Mouse (Mus musculus): ENCODE data around the gene Arsg.

Gene Arsg

GRCm38 (mm10) chr11:109473171-109474085, at the start of gene Arsg, which contains the start of gene Slc16a6:
Gene Arsg, plus strand, starts transcription at chr11:109473374.
Gene Slc16a6, minus strand, starts transcription at chr11:109473598.
- DNase-seq (ENCODE audit: low read depth, low spot score) = peak; percentile 64

DNA sequence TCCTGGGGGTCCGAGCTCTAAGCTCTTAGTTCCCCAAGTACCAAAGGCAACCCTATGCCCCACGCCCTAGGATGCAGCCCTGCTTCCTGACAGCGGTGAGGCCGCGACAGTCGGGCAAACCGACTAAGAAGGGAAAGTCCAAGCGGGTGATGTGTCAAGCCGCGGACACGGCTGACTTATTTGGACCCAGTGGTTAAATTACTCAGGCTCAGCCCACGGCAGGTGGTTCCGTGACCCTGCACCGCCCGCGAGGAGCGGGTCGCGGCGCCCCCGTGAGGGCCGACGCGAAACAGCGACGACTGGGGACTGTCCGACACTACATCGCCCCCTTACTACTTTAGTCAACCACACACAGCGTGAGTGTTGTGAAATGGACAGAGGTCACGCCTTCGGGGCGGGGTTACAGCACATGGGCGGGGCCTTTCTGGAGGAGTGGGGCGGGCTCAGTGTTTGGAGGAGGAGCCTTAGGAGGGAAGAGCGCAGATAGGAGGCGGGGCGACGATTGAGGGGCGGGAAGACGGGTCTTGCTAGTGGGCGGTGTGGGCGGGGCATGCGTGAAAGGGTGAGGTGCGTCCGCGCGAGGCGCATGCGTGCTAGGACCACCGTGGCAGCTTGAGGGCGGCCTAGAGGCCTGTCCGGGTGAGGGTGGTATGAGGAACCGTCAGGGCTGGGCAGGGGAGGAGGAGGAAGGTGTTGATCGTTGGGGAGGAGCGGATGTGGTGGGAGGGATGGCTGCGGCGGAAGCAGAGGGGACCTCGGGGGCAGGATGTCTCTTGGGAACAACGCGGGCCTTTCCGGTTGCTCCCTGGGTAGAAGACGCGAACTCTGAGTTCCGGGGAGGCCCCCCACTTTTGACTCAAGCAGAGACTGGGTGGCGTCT, 47.5 kb upstream of the Arsg start, which contains the start of gene Amz2:
Gene Amz2 (plus strand): TSS at position 555 of the 880 bp plus-strand sequence.
- DNase-seq (ENCODE audit: low read depth, low spot score) = peak; percentile 100

GRCm38 (mm10) chr11:109426272-109426586, 46.9 kb upstream of the Arsg start:
- no peak for DNase-seq (ENCODE audit: low read depth, low spot score)

GRCm38 (mm10) chr11:109427353-109427752, 45.8 kb upstream of the Arsg start:
- no peak for DNase-seq (ENCODE audit: low read depth, low spot score)

DNA sequence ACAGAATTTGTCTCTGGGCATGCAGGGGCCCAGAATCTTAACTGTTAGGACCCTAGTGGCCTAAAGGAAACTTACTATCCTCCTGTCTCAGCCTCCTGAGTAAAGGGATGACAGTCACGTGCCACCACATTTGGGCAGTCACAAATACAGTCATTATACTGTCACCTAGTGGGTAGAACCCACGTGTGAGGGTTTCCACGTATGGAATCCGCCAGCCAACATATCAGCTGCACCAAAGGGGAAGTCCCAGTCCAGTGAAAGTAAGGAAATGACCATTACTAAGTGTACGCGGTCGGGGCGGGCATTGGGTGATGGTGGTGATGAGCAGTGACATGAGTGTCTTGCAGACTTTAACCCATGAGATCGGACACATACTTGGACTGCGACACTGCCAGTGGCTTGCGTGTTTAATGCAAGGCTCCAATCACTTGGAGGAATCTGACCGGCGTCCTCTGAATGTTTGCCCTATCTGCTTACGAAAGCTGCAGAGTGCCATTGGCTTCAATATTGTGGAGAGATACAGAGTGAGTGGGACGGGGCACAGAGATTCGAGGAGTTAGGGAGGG, 38.9 kb upstream of the Arsg start:
- no peak for DNase-seq (ENCODE audit: low read depth, low spot score)

DNA sequence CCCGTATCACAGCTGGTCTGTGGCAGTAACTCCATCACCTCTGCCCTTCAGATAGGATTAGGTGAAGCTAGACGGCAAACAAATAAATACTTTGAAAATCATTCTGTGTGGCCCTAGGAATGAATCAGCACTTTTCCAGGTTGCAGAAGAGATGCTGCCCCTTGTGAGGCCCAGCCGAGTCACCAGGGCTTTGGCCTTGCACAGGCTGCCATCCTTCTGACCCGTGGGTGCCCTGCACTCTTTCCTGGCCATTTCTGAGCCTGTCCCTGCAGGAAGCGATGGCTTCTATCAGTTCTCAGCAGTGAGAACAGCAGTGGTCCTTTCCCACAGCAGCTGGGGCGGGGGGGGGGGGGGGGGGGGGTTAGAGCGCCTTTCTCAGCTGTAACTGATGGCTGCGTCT, 36.3 kb upstream of the Arsg start:
- no peak for DNase-seq (ENCODE audit: low read depth, low spot score)

GRCm38 (mm10) chr11:109439209-109439608, 34.0 kb upstream of the Arsg start:
- no peak for DNase-seq (ENCODE audit: low read depth, low spot score)

GRCm38 (mm10) chr11:109439829-109440340, 33.3 kb upstream of the Arsg start:
- DNase-seq (ENCODE audit: low read depth, low spot score) = peak; percentile 76

- DNase-seq (ENCODE audit: low read depth, low spot score) = no peak
Measured at GRCm38 (mm10) chr11:109440641-109441040, 32.5 kb upstream of the Arsg start.

DNA sequence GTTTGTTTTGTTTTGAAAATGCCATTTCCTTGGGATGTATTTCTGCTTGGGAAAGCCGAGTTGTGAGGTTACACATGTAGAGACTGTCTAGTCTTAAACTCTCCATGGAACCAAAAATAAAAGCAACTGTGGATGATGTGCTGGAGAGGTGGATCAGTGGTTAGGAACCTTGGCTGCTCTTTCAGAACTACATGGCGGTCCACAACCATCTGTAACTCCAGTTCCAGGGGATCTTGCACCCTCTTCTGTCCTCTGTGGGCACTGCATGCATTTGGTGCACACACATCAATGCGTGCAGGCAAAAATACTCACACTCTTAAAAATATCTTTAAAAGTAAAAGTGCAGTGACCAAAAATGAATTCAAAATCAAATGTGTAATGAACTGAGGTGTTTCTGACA, 32.1 kb upstream of the Arsg start:
- no peak for DNase-seq (ENCODE audit: low read depth, low spot score)

DNA sequence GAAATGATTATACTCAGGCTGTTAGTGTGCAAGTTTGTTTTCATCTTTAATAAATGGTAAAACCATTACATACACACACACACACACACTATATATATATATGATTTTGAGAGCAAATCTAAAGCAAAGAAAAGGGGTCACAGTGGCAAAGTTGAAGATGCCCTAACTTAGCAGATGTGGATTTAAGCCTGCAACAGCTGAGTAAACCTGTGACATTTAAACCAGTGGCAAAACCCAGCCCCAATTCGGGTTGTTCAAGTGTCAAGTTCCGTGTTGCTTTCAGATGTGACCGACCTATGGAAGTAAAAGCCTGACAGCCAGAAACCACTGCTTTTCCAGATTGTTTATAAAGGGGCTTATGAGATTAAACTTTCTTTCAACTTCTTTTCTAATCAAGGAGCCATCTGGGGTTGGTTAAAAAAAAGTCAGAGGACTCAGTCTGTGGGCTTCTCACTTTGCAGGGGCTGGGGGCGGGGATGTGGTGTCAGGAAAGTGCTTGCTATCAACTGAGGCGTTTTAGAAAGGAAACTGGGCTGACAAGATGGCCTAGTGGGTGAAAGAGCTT, 30.9 kb upstream of the Arsg start:
- DNase-seq (ENCODE audit: low read depth, low spot score) = no peak

- no peak for DNase-seq (ENCODE audit: low read depth, low spot score)
Measured at GRCm38 (mm10) chr11:109443468-109444263, 29.5 kb upstream of the Arsg start.

DNA sequence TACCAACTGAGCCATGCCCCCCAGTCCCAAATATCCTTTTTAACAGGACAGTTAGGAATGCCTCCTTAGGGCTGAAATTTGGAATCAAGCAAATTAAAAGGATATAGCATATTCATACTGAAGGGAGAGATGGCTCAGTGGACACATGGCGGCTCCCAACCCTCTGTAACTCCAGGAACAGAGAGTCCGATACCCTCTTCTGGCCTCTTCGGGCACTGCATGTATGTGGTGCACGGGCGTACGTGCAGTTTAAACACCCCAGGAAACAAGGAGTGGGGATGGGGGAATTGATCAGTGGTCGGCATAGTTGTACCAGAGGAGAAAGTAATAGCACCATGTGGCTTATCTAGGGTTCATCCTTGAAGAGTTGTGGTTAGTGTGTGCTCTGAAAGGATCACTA, 28.6 kb upstream of the Arsg start:
- no peak for DNase-seq (ENCODE audit: low read depth, low spot score)

- peak; percentile 37 for DNase-seq (ENCODE audit: low read depth, low spot score)
Measured at GRCm38 (mm10) chr11:109445438-109446035, 27.6 kb upstream of the Arsg start.

DNA sequence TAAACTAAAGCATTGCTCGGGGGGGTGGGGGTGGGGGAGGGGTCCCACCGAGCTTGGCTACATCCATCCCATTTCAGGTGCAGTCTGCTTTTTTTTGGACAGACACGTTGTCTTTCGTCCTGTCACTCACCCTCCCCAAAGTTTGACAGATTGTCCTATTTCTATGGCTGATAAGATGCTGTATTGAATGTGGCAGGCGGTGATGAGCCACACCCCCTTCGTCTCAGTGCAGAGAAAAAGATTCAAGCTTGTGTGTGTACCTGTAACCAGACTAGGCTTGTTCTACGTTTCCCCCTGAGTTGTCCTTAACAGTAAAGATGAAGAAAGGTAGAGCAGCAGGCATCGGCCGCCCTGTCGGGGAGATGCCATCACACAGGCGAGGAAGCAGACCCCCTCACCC, 22.0 kb upstream of the Arsg start:
- no peak for DNase-seq (ENCODE audit: low read depth, low spot score)

GRCm38 (mm10) chr11:109456261-109456660, 16.9 kb upstream of the Arsg start:
- no peak for DNase-seq (ENCODE audit: low read depth, low spot score)

DNA sequence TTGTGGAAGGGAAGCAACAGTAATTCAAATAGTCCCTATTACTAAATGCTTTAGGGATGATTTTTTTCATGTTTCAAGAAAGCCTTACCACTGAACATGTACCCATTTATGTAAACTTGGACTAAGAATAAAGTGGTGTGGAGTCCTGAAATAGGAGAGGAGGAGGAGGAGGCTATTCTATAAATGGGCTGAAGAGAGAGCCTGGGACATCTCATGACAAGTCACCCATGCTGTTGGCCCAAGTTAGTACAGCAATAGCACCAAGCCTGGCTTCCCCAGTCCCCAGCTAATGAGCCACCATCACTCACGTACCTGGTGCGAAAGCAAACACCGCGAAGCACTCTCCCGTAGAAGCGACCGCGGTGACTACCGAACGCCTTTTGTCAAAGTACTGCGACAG, 15.0 kb upstream of the Arsg start:
- DNase-seq (ENCODE audit: low read depth, low spot score) = no peak

DNA sequence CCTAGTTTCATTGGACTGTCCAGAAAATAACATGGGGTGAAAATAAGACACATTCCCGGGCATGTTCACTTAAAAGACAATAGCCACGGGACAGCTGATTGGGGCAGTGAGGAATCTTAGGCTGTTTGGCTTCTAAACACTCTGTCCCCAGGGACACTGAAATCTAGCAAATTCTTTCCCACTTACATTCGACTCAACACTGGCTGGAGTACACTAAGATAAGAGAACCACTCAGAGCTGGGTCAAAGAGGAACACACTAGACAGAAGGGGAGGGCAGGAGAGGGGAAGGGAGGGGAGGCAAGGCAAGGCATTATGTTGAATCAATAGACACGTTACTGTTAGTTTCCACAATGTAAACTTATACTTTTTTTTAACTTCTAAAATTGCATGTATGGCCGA, 12.6 kb upstream of the Arsg start:
- no peak for DNase-seq (ENCODE audit: low read depth, low spot score)

GRCm38 (mm10) chr11:109465068-109465467, 8.1 kb upstream of the Arsg start:
- no peak for DNase-seq (ENCODE audit: low read depth, low spot score)

DNA sequence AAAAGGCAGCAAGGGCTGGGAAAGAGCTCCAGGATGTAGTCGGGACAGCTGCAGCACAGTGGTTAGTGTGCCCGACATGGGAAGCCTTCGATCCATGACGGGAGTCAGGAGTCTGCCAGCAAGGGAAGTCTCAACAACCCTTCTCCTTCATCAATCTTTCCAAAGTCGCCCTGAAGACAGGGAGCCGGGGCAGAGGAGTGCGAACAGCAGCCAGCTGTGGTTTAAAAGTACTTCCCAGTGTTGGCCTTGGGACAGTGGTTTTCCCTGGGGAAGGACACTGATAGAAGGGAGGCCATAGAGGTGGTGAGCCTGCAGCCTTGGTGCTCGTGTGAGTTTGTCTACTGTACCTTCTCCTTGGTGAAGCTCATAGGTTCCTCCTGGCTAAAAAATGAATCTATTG, 6.2 kb upstream of the Arsg start:
- no peak for DNase-seq (ENCODE audit: low read depth, low spot score)
